Mouse (Mus musculus) hindbrain, embryonic 14.5 days (tissue): ENCODE data around the gene Cpa3. TPM values are rescaled to one million over a fixed set of nuclear protein-coding genes. Genes with fewer than 3 reads are reported as not detected.

ENCODE experiments used
- microRNA-seq: library from miRNA; unstranded; fragments of <30 nt; microRNA quantifications from one replicate; pipeline ENCODE4, GENCODE M21; 2016
- polyA plus RNA-seq: library from polyadenylated mRNA; unstranded; fragments of >200 nt; fragmentation: Nextera tagmentation; extraction: Ambion mirVana; gene quantifications from 2 replicates; pipeline ENCODE4 v1.2.1, GENCODE M21; 2014

Gene Cpa3
- polyA plus RNA-seq, 1 experiment from 2014 or later: 0.35 TPM

Small RNA genes within 50 kb of the gene (microRNA-seq; reads per million reads assigned to microRNA genes)
- not detected for gene Mir7007

Other genes starting within 250 kb of the Cpa3 start
- gene Hps3, start 206.9 kb downstream of the Cpa3 start, polyA plus RNA-seq: 13.8 and 14.4 TPM in 2 replicates
- 21.5 and 22.3 TPM in 2 replicates for gene Hltf, start 184.4 kb downstream of the Cpa3 start, polyA plus RNA-seq
- 64.9 and 79.5 TPM in 2 replicates for gene Gyg, start 86.9 kb downstream of the Cpa3 start, polyA plus RNA-seq
- gene Cpb1, start 33.6 kb upstream of the Cpa3 start, polyA plus RNA-seq: 0.25 and 0.70 TPM in 2 replicates
- 0.37 and 0.58 TPM in 2 replicates for gene Agtr1b, start 125.0 kb upstream of the Cpa3 start, polyA plus RNA-seq